Mouse (Mus musculus): ENCODE measurements around the gene Snd1.

DNA sequence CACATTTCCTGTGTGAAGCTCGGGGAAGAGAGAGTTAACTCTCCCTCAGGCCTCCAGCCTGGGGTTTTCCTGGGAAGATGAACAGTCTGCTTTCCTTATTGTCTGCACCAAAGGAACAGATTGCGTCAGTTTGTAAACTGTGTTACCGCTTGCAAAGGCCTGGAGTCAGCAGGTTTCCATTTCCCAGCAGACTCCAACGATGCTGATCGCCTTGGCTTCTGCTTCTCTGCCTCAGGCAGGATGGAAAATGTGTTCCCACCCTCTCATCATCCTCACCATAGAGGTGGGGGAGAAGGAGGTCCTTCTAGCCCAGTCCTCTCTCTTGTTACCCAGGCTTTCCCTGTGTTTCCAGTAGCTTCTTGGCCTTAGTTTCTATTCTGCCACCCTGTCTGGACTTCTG is 389.7 kb downstream of the Snd1 start:
- TF ChIP-seq CTCF (IDR thresholded peaks at IDR 0.05; ENCODE audit: low read depth) (no peak), EP300 (IDR thresholded peaks at IDR 0.05; ENCODE audit: low read depth) (no peak)

Data from liver, postnatal 0 days (tissue).